ENCODE assay signal across 23 mouse cellular contexts in the genomic region with DNA sequence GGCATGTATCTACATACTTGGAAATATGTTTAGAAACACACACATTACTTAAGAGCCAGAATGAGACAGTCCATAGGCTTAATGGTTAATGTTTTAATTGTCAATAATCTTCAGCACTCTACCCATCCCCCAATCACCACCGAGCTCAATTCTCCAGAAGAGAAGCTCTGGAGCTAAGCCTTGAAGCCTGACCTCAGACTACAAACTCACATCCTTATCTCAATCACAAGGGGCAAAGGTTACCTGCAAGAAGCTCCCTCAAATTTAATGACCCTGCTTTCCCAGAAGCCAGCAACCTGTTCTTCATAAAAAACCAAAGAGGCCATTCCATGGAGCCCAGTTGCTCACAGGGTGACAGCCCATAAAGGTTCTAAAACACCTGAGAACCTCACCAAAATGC. TPM values are rescaled to one million over a fixed set of nuclear protein-coding genes. Genes with fewer than 3 reads are reported as not detected.
DNase-seq lines count a peak whose midpoint lies in the region; ATAC-seq and TF ChIP-seq lines count a peak whose summit lies in the region.
"Had no signal": no experiment of that assay in that cellular context is flagged by ENCODE, and none has a peak within 500 bp of the region (broad histone marks: within the 10 kb centered on the region; RNA-seq: fewer than 3 reads in every experiment).

No protein-coding gene starts in this region.

- no peak for TF ChIP-seq CTCF in liver, postnatal 0 days (IDR thresholded peaks at IDR 0.05; ENCODE audit: low read depth)
- TF ChIP-seq CTCF in liver, embryonic 14.5 days (IDR thresholded peaks at IDR 0.05; ENCODE audit: low read depth): no peak

- no peak overlapping the region for H3K4me2 ChIP-seq in liver, embryonic 11.5 days
- no peak overlapping the region for H3K4me2 ChIP-seq in liver, postnatal 0 days (ENCODE audit: low read depth, low read length)
- no peak overlapping the region for H3K4me2 ChIP-seq in intestine, embryonic 15.5 days (replicated peaks)
- H3K4me2 ChIP-seq in liver, embryonic 14.5 days (ENCODE audit: low read depth): no peak overlapping the region
- H3K4me2 ChIP-seq: embryonic facial prominence, embryonic 15.5 days; heart, embryonic 12.5 days; hindbrain, embryonic 15.5 days had no signal

- H3K9me3 ChIP-seq in liver, embryonic 11.5 days (ENCODE audit: control insufficient read depth, low read length): no peaks in the 10 kb centered on the region
- no peaks in the 10 kb centered on the region for H3K9me3 ChIP-seq in liver, postnatal 0 days (ENCODE audit: low read length)
- no peaks in the 10 kb centered on the region for H3K9me3 ChIP-seq in intestine, embryonic 15.5 days
- no peaks in the 10 kb centered on the region for H3K9me3 ChIP-seq in liver, embryonic 14.5 days (ENCODE audit: control insufficient read depth, low read length)
- H3K9me3 ChIP-seq: embryonic facial prominence, embryonic 15.5 days; forebrain, embryonic 10.5 days; heart, embryonic 12.5 days; hindbrain, embryonic 15.5 days had no signal

- H3K4me1 ChIP-seq in liver, embryonic 11.5 days (replicated peaks; ENCODE audit: control insufficient read depth, insufficient read depth, low read length): peaks cover 18% of the 10 kb centered on the region
- peaks cover 6% of the 10 kb centered on the region for H3K4me1 ChIP-seq in liver, postnatal 0 days (ENCODE audit: insufficient read depth)
- H3K4me1 ChIP-seq in intestine, embryonic 15.5 days (replicated peaks): peaks cover 10% of the 10 kb centered on the region
- H3K4me1 ChIP-seq in liver, embryonic 14.5 days (replicated peaks; ENCODE audit: control insufficient read depth in 2 of 2, insufficient read depth in 2 of 2, low read length in 1 of 2): peaks cover 18 to 40% of the 10 kb centered on the region in 2 experiments
- H3K4me1 ChIP-seq: embryonic facial prominence, embryonic 15.5 days; hindbrain, embryonic 15.5 days had no signal

- no peak for DNase-seq in liver, embryonic 11.5 days (ENCODE audit: low spot score)
- DNase-seq in liver, postnatal 0 days: no peak
- no peak for DNase-seq in liver, embryonic 14.5 days (ENCODE audit: low read depth in 3 of 3, low spot score in 3 of 3)
- DNase-seq in yolk sac, embryonic 10.5 days (ENCODE audit: low spot score): peak; percentile 80
- no peak for DNase-seq in gastrocnemius, adult 8-10 months (ENCODE audit: low spot score in 2 of 2)
- DNase-seq in adrenal gland, adult 18-20 months (ENCODE audit: low spot score in 2 of 2): no peak
- DNase-seq: adrenal gland, postnatal 10 days; cerebellum, adult 11 months; cerebellum, adult 8-10 months; cerebellum, postnatal 14 days; embryo, embryonic 11 days; gastrocnemius, postnatal 14 days had no signal

- no peak for TF ChIP-seq EP300 in liver, postnatal 0 days (IDR thresholded peaks at IDR 0.05; ENCODE audit: low read depth)
- no peak for TF ChIP-seq EP300 in liver, embryonic 14.5 days (IDR thresholded peaks at IDR 0.05; ENCODE audit: low read depth)

- 39% methylated on average over 1 of the region's 1 CpGs for WGBS in liver, embryonic 11.5 days
- 20% methylated on average over 1 of the region's 1 CpGs for WGBS in liver, postnatal 0 days (ENCODE audit: insufficient replicate concordance)
- WGBS in intestine, embryonic 15.5 days: 34% methylated on average over 1 of the region's 1 CpGs
- 23% methylated on average over 1 of the region's 1 CpGs for WGBS in liver, embryonic 14.5 days (ENCODE audit: insufficient replicate concordance)

- no peaks in the 10 kb centered on the region for H3K36me3 ChIP-seq in liver, embryonic 11.5 days (ENCODE audit: control insufficient read depth, insufficient read depth, low read length)
- H3K36me3 ChIP-seq in liver, postnatal 0 days (replicated peaks; ENCODE audit: insufficient read depth, low read length): no peaks in the 10 kb centered on the region
- no peaks in the 10 kb centered on the region for H3K36me3 ChIP-seq in intestine, embryonic 15.5 days
- H3K36me3 ChIP-seq in liver, embryonic 14.5 days (replicated peaks; ENCODE audit: control insufficient read depth, insufficient read depth, low read depth): no peaks in the 10 kb centered on the region
- H3K36me3 ChIP-seq: embryonic facial prominence, embryonic 15.5 days; forebrain, embryonic 10.5 days; heart, embryonic 12.5 days; hindbrain, embryonic 15.5 days had no signal

- H3K27ac ChIP-seq in liver, embryonic 11.5 days (ENCODE audit: low read depth, low read length): peak overlapping the region; percentile 52
- H3K27ac ChIP-seq in liver, postnatal 0 days (ENCODE audit: low read depth): no peak overlapping the region
- H3K27ac ChIP-seq in intestine, embryonic 15.5 days: peak overlapping the region; percentile 51
- peak overlapping the region; percentile 50 for H3K27ac ChIP-seq in liver, embryonic 14.5 days
- H3K27ac ChIP-seq: embryonic facial prominence, embryonic 15.5 days; forebrain, embryonic 10.5 days; hindbrain, embryonic 15.5 days had no signal

- H3K27me3 ChIP-seq in liver, embryonic 11.5 days (replicated peaks; ENCODE audit: control insufficient read depth, insufficient read depth, low read length): no peaks in the 10 kb centered on the region; the same call in 1 of the 2 replicates
- no peaks in the 10 kb centered on the region for H3K27me3 ChIP-seq in liver, postnatal 0 days (ENCODE audit: insufficient read depth, low read length)
- no peaks in the 10 kb centered on the region for H3K27me3 ChIP-seq in intestine, embryonic 15.5 days (replicated peaks)
- H3K27me3 ChIP-seq in liver, embryonic 14.5 days (ENCODE audit: control insufficient read depth, insufficient read depth, low read length): no peaks in the 10 kb centered on the region
- H3K27me3 ChIP-seq: embryonic facial prominence, embryonic 15.5 days; hindbrain, embryonic 15.5 days had no signal

- ATAC-seq in liver, embryonic 11.5 days (replicated peaks; ENCODE audit: low FRiP score): no peak; the same call in 1 of the 2 replicates
- ATAC-seq in liver, postnatal 0 days: no peak
- peak; percentile 54 for ATAC-seq in intestine, embryonic 15.5 days
- ATAC-seq in liver, embryonic 14.5 days (ENCODE audit: insufficient read depth): 0 out of 2 replicates have a peak, but pooled peaks have one; percentile 2
- ATAC-seq: forebrain, embryonic 16.5 days had no signal

- no peak overlapping the region for H3K4me3 ChIP-seq in liver, embryonic 11.5 days (ENCODE audit: low read depth, low read length)
- no peak overlapping the region for H3K4me3 ChIP-seq in liver, postnatal 0 days (ENCODE audit: low read depth, low read length)
- H3K4me3 ChIP-seq in intestine, embryonic 15.5 days (replicated peaks): no peak overlapping the region
- H3K4me3 ChIP-seq in liver, embryonic 14.5 days (ENCODE audit: insufficient read depth in 1 of 2, low read depth in 2 of 2, low read length in 2 of 2): no peak overlapping the region
- H3K4me3 ChIP-seq: embryonic facial prominence, embryonic 15.5 days; erythroblast, embryonic 14.5 days; forebrain, embryonic 10.5 days; heart, embryonic 12.5 days; hindbrain, embryonic 15.5 days had no signal

- no peak overlapping the region for H3K9ac ChIP-seq in liver, embryonic 11.5 days (ENCODE audit: low read depth, low read length)
- H3K9ac ChIP-seq in liver, postnatal 0 days (replicated peaks): no peak overlapping the region
- no peak overlapping the region for H3K9ac ChIP-seq in intestine, embryonic 15.5 days
- no peak overlapping the region for H3K9ac ChIP-seq in liver, embryonic 14.5 days (replicated peaks)
- H3K9ac ChIP-seq: embryonic facial prominence, embryonic 15.5 days; heart, embryonic 12.5 days; hindbrain, embryonic 15.5 days had no signal

RNA-seq across cellular contexts. Expression of a gene that starts 19.1 kb away (rescaled TPM):
- 0.11 and 0.26 TPM in 2 replicates for polyA plus RNA-seq in liver, embryonic 11.5 days (2014; fragmentation: Nextera tagmentation; extraction: Ambion mirVana)
- 0.15 and 0.26 TPM in 2 replicates for polyA plus RNA-seq in liver, postnatal 0 days (2015; fragmentation: Nextera tagmentation; extraction: Ambion mirVana)
- 19.2 and 23.1 TPM in 2 replicates for polyA plus RNA-seq in intestine, embryonic 15.5 days (2015; fragmentation: Nextera tagmentation; extraction: Ambion mirVana)
- polyA plus RNA-seq in liver, embryonic 14.5 days (2012; rRNA removed): 0.04 and 0.10 TPM in 2 replicates
- polyA plus RNA-seq in liver, embryonic 14.5 days (2014; fragmentation: Nextera tagmentation; extraction: Ambion mirVana): 0.08 and 0.27 TPM in 2 replicates
- not detected for total RNA-seq in gastrocnemius, adult 8-10 months (2022)
- under 1 TPM in 1 of 2 experiments, not detected in 1; 0.50 TPM for total RNA-seq in adrenal gland, adult 18-20 months (2021)
- total RNA-seq: common myeloid progenitor, adult 5-6 weeks; gastrocnemius, postnatal 14 days; heart, postnatal 25 days had no signal
- polyA plus RNA-seq: C2C12; forebrain, embryonic 10.5 days; heart, embryonic 12.5 days; hindbrain, embryonic 11.5 days had no signal

Comparison
In these comparisons a context has a peak if more than half of its experiments do, and no peak if none do; other contexts are left out.
1. ATAC-seq: peak in intestine, embryonic 15.5 days (single experiment) and liver, embryonic 14.5 days (single experiment); none in liver, embryonic 11.5 days (single experiment) and liver, postnatal 0 days (single experiment).
2. RNA of a gene that starts 19.1 kb away (polyA plus RNA-seq): 19.2 to 23.1 TPM in intestine, embryonic 15.5 days; 0.15 to 0.26 TPM in liver, postnatal 0 days, 0.11 to 0.26 TPM in liver, embryonic 11.5 days and 0.04 to 0.27 TPM in liver, embryonic 14.5 days; every median in the first group is over 10 times any median in the second.